Mouse (Mus musculus) ES-Bruce4 (cell line): ENCODE measurements around the gene Arhgap44.

Experiments used
- EP300 ChIP-seq: IDR thresholded peaks from 2 replicates; pipeline ENCODE4 v1.6.1; 2011; ENCODE audit warnings: low read depth, low read length; ENCODE audit not compliant: insufficient read depth
- POLR2A ChIP-seq: IDR thresholded peaks from one replicate; pipeline ENCODE4 v1.8.1; 2011; ENCODE audit warnings: low read length; ENCODE audit not compliant: insufficient read depth

DNA sequence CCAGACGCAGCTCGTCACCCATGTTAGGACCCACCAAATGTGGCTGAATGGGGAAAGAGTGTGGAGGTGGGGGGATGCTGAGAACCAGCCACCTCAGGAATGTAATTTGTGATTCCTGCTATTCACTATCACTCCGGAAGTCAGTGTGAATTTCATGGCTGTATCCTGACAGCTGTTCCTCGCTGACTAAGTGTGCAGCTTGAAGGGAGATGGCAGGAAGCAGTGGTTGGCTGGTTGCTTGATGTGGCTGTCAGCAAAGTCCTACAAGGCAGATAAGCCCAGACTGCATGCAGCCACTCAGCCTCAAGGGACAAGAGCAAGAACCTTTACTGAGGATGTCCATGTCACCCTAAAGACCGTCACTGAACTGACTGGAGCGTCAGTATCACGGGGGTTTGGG, 107.2 kb downstream of the Arhgap44 start:
- TF ChIP-seq EP300 (no peak), POLR2A (no peak)
